ENCODE assay signal across 13 mouse cellular contexts in genomic region chr5:38064701-38065100, GRCm38 (mm10). TPM values are rescaled to one million over a fixed set of nuclear protein-coding genes. Genes with fewer than 3 reads are reported as not detected.
DNase-seq lines count a peak whose midpoint lies in the region; ATAC-seq and TF ChIP-seq lines count a peak whose summit lies in the region.
"Had no signal": no experiment of that assay in that cellular context is flagged by ENCODE, and none has a peak within 500 bp of the region (broad histone marks: within the 10 kb centered on the region; RNA-seq: fewer than 3 reads in every experiment).

No protein-coding gene starts in this region.

- no peak for ATAC-seq in forebrain, embryonic 13.5 days
- ATAC-seq in forebrain, embryonic 14.5 days, result no peak
- no peak for ATAC-seq in embryonic facial prominence, embryonic 15.5 days (ENCODE audit: insufficient number of reproducible peaks, low FRiP score, low TSS enrichment, low read depth)
- ATAC-seq in granulocyte monocyte progenitor cell, adult 5-6 weeks (replicated peaks; ENCODE audit: poor library complexity, severe bottlenecking), result no peak

- H3K27ac ChIP-seq in forebrain, embryonic 13.5 days, result no peak overlapping the region
- no peak overlapping the region for H3K27ac ChIP-seq in forebrain, embryonic 14.5 days (ENCODE audit: low read depth, low read length)
- peak overlapping the region; percentile 6 for H3K27ac ChIP-seq in left cerebral cortex, adult 2 months
- peak overlapping the region; percentile 49; the same call in 1 of the 2 replicates for H3K27ac ChIP-seq in embryonic facial prominence, embryonic 15.5 days (replicated peaks)

- H3K9me3 ChIP-seq in forebrain, embryonic 13.5 days (replicated peaks), result no peaks in the 10 kb centered on the region
- no peaks in the 10 kb centered on the region for H3K9me3 ChIP-seq in forebrain, embryonic 14.5 days (replicated peaks; ENCODE audit: control insufficient read depth, low read length)
- H3K9me3 ChIP-seq in embryonic facial prominence, embryonic 15.5 days (replicated peaks), result no peaks in the 10 kb centered on the region

- 24% methylated on average over 5 of the region's 5 CpGs for WGBS in forebrain, embryonic 13.5 days
- 27% methylated on average over 5 of the region's 5 CpGs for WGBS in forebrain, embryonic 14.5 days
- 27% methylated on average over 5 of the region's 5 CpGs for WGBS in embryonic facial prominence, embryonic 15.5 days

- no peak for DNase-seq in forebrain, embryonic 14.5 days (ENCODE audit: low spot score)
- DNase-seq in left cerebral cortex, adult 2 months (ENCODE audit: extremely low spot score in 1 of 2, low spot score in 2 of 2), result no peak
- DNase-seq in left cerebral cortex, adult 18-20 months (ENCODE audit: low spot score in 2 of 2), result no peak
- DNase-seq in brain, adult 2 months (ENCODE audit: low read depth, low spot score), result peak; percentile 11
- no peak for DNase-seq in ovary, postnatal 10 days (ENCODE audit: low spot score)
- DNase-seq: adrenal gland, postnatal 36 days; cerebellum, adult 18-20 months; kidney, adult 18-20 months; left cerebral cortex, postnatal 4 days; lung, adult 18-20 months had no signal

- intact Hi-C loops in left cerebral cortex, adult 2 months (cut with DNase I), result no loop called here

- no peaks in the 10 kb centered on the region for H3K27me3 ChIP-seq in forebrain, embryonic 13.5 days
- no peaks in the 10 kb centered on the region for H3K27me3 ChIP-seq in forebrain, embryonic 14.5 days (replicated peaks; ENCODE audit: control insufficient read depth, insufficient read depth, low read length)
- H3K27me3 ChIP-seq in embryonic facial prominence, embryonic 15.5 days, result no peaks in the 10 kb centered on the region

- H3K4me3 ChIP-seq in forebrain, embryonic 13.5 days, result no peak overlapping the region
- H3K4me3 ChIP-seq in forebrain, embryonic 14.5 days (ENCODE audit: low read depth, low read length), result no peak overlapping the region
- H3K4me3 ChIP-seq in left cerebral cortex, adult 2 months, result no peak overlapping the region
- H3K4me3 ChIP-seq in embryonic facial prominence, embryonic 15.5 days (replicated peaks), result no peak overlapping the region

- TF ChIP-seq CTCF in left cerebral cortex, adult 2 months (IDR thresholded peaks at IDR 0.05), result no peak

- H3K9ac ChIP-seq in forebrain, embryonic 13.5 days, result 0 out of 2 replicates have a peak overlapping the region, but pooled peaks have one; percentile 34
- no peak overlapping the region for H3K9ac ChIP-seq in forebrain, embryonic 14.5 days (ENCODE audit: low read length)
- no peak overlapping the region for H3K9ac ChIP-seq in embryonic facial prominence, embryonic 15.5 days

- no peak overlapping the region for H3K4me2 ChIP-seq in forebrain, embryonic 13.5 days
- no peak overlapping the region for H3K4me2 ChIP-seq in forebrain, embryonic 14.5 days (ENCODE audit: low read length)
- H3K4me2 ChIP-seq in embryonic facial prominence, embryonic 15.5 days (replicated peaks), result no peak overlapping the region

- peaks cover 14% of the 10 kb centered on the region for H3K4me1 ChIP-seq in forebrain, embryonic 13.5 days
- H3K4me1 ChIP-seq in forebrain, embryonic 14.5 days (ENCODE audit: control insufficient read depth, insufficient read depth, low read length), result peaks cover 11% of the 10 kb centered on the region; the same call in 1 of the 2 replicates
- peaks cover 35% of the 10 kb centered on the region for H3K4me1 ChIP-seq in embryonic facial prominence, embryonic 15.5 days

- no peaks in the 10 kb centered on the region for H3K36me3 ChIP-seq in forebrain, embryonic 13.5 days (ENCODE audit: poor library complexity, severe bottlenecking)
- no peaks in the 10 kb centered on the region for H3K36me3 ChIP-seq in forebrain, embryonic 14.5 days (ENCODE audit: control insufficient read depth, insufficient read depth, low read length)
- H3K36me3 ChIP-seq in embryonic facial prominence, embryonic 15.5 days, result no peaks in the 10 kb centered on the region

RNA-seq across cellular contexts. Expression of gene Stx18, which starts 26.2 kb away (rescaled TPM):
- 34.4 and 36.8 TPM in 2 replicates for polyA plus RNA-seq in forebrain, embryonic 13.5 days (2015; fragmentation: Nextera tagmentation; extraction: Ambion mirVana)
- 39.6 and 45.0 TPM in 2 replicates for polyA plus RNA-seq in forebrain, embryonic 14.5 days (2014; fragmentation: Nextera tagmentation; extraction: Ambion mirVana)
- total RNA-seq in left cerebral cortex, adult 2 months (2021), result 10 to 100 TPM; 39.2 to 40.9 TPM
- total RNA-seq in left cerebral cortex, adult 18-20 months (2021), result 10 to 100 TPM; 35.8 to 36.7 TPM
- 47.4 and 47.5 TPM in 2 replicates for polyA plus RNA-seq in embryonic facial prominence, embryonic 15.5 days (2015; fragmentation: Nextera tagmentation; extraction: Ambion mirVana)
- 22.9 and 30.9 TPM in 2 replicates for total RNA-seq in granulocyte monocyte progenitor cell, adult 5-6 weeks (2014; fragmentation: Nextera tagmentation)
- 47.2 and 53.4 TPM in 2 replicates for total RNA-seq in granulocyte monocyte progenitor cell, adult 5-6 weeks (2017)

Comparison
In these comparisons a context has a peak if more than half of its experiments do, and no peak if none do; other contexts are left out.
1. H3K27ac ChIP-seq: peak in left cerebral cortex, adult 2 months (single experiment) and embryonic facial prominence, embryonic 15.5 days (single experiment); none in forebrain, embryonic 13.5 days (single experiment) and forebrain, embryonic 14.5 days (single experiment).